Mouse (Mus musculus) liver, adult 2 months (tissue): ENCODE results near the gene Filip1l.

Experiments used
- CTCF ChIP-seq: fragments of 200-500 bp; IDR thresholded peaks from 2 replicates; pipeline ENCODE4 v1.5.1; 2011; ENCODE audit warnings: low read depth, low read length, control low read depth
- POLR2A ChIP-seq: fragments of 200-500 bp; IDR thresholded peaks from 2 replicates; pipeline ENCODE4 v1.6.1; 2011; ENCODE audit warnings: low read length, control low read depth; ENCODE audit not compliant: insufficient read depth; ENCODE audit errors: extremely low read depth

DNA sequence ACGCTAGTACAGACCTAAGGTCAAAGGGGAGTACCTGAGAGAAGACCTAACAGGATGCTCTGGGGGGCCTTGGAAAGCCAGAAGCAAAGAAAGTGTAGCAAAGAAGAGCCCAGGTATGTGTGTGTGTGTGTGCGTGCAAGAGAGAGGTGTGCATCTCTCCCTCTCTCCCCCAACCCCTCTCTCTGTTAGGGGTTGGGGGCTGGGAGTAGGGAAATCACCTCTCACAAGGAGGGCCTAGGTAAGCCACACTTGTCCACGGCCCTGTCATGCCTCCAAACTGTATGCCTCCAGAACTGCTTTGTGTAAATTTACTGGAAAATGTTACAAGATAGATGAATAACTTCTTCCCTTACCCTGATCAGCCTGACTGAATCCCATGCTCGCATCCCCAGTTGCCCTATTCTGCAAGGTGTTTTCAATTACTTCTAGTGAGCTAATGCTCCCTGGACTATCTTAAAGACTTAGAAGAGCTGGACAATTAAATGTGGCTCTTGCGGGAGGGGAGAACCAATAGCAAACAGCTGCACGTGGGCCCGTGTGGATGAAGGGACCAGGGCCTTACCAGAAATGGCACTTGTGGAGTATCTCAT, 22.4 kb downstream of the Filip1l start:
- TF ChIP-seq POLR2A (no peak), CTCF (no peak)
